Mouse (Mus musculus) thymus, adult 2 months (tissue): ENCODE measurements around the gene Gatad2b. TPM values are rescaled to one million over a fixed set of nuclear protein-coding genes. Genes with fewer than 3 reads are reported as not detected.
"Not testable (repeated sequence)": the region's sequence is repeated elsewhere in the genome, so short reads cannot be mapped to it uniquely, and the experiment has no call there.

Experiments
- DNase-seq: peaks from one replicate; pipeline ENCODE4 v3.0.0; 2021
- H3K27ac ChIP-seq: fragments of 200-500 bp; 2 replicates; pipeline ENCODE4 v1.5.1; 2012; ENCODE audit warnings: low read length, control low read depth; ENCODE audit not compliant: control insufficient read depth, insufficient read depth
- H3K27me3 ChIP-seq: fragments of 200-500 bp; 2 replicates; pipeline ENCODE4 v1.6.1; 2012; ENCODE audit warnings: mild to moderate bottlenecking, low read length, moderate library complexity, mixed read lengths; ENCODE audit not compliant: control insufficient read depth, insufficient read depth
- H3K36me3 ChIP-seq: fragments of 200-500 bp; 2 replicates; pipeline ENCODE4 v1.6.1; 2012; ENCODE audit warnings: mild to moderate bottlenecking, low read length, moderate library complexity; ENCODE audit not compliant: control insufficient read depth, insufficient read depth
- H3K4me1 ChIP-seq: fragments of 200-500 bp; replicated peaks from 2 replicates; pipeline ENCODE4 v1.6.1; 2012; ENCODE audit warnings: low read length; ENCODE audit not compliant: control insufficient read depth, insufficient read depth
- H3K4me3 ChIP-seq: fragments of 200-500 bp; 2 replicates; pipeline ENCODE4 v1.5.1; 2012; ENCODE audit warnings: mild to moderate bottlenecking, low read length, control low read depth, moderate library complexity; ENCODE audit not compliant: control insufficient read depth, insufficient read depth
- CTCF ChIP-seq: fragments of 200-500 bp; IDR thresholded peaks from 2 replicates; pipeline ENCODE4 v1.5.1; 2012; ENCODE audit warnings: mild to moderate bottlenecking, control low read depth, low read length, moderate library complexity, borderline replicate concordance; ENCODE audit not compliant: control insufficient read depth, poor library complexity, insufficient read depth; ENCODE audit errors: extremely low read depth
- POLR2A ChIP-seq: fragments of 200-500 bp; IDR thresholded peaks from 2 replicates; pipeline ENCODE4 v1.6.1; 2012; ENCODE audit warnings: mild to moderate bottlenecking, low read length, control low read depth, moderate library complexity; ENCODE audit not compliant: control insufficient read depth, poor library complexity, insufficient read depth; ENCODE audit errors: extremely low read depth
- WGBS: fragments of 180-500 bp; shearing (Covaris S2); methylation state at CpG from one replicate; pipeline ENCODE4 v1.1.7; 2018; 5-methylcytosine and 5-hydroxymethylcytosine counted together
- polyA plus RNA-seq: library from polyadenylated mRNA; depleted of rRNA; stranded (reverse); fragments of >200 nt; gene quantifications from 2 replicates; pipeline ENCODE4 v1.2.3, GENCODE M21; 2012

Gene Gatad2b
- polyA plus RNA-seq, 1 experiment, result 69.8 TPM

GRCm38 (mm10) chr3:90314241-90314640, 21.3 kb downstream of the Gatad2b start:
- Histone ChIP-seq H3K27me3 (no peaks in the 10 kb centered on the region), H3K4me1 (no peaks in the 10 kb centered on the region), H3K36me3 (no peaks in the 10 kb centered on the region), H3K27ac (no peak overlapping the region), H3K4me3 (no peak overlapping the region)
- no peak for DNase-seq
- TF ChIP-seq POLR2A, result no peak
- TF ChIP-seq CTCF, result no peak

GRCm38 (mm10) chr3:90322289-90322688, 29.3 kb downstream of the Gatad2b start:
- Histone ChIP-seq H3K4me3 (no peak overlapping the region), H3K27ac (no peak overlapping the region)

GRCm38 (mm10) chr3:90323119-90323518, 30.1 kb downstream of the Gatad2b start:
- WGBS, result 36% methylated on average over 5 of the region's 5 CpGs
- H3K27ac ChIP-seq, result no peak overlapping the region
- H3K36me3 ChIP-seq, result no peaks in the 10 kb centered on the region
- H3K4me3 ChIP-seq, result no peak overlapping the region
- peak; percentile 33 for DNase-seq
- H3K4me1 ChIP-seq, result peaks cover 2% of the 10 kb centered on the region
- no peaks in the 10 kb centered on the region for H3K27me3 ChIP-seq
- TF ChIP-seq POLR2A (no peak), CTCF (no peak)

More at GRCm38 (mm10) chr3:90322289-90322688, 29.3 kb downstream of the Gatad2b start:
- 26% methylated on average over 6 of the region's 6 CpGs for WGBS
- Histone ChIP-seq H3K27me3 (no peaks in the 10 kb centered on the region), H3K4me1 (peaks cover 2% of the 10 kb centered on the region), H3K36me3 (no peaks in the 10 kb centered on the region)
- no peak for TF ChIP-seq CTCF
- TF ChIP-seq POLR2A, result no peak
- DNase-seq, result no peak

GRCm38 (mm10) chr3:90332485-90332884, 39.5 kb downstream of the Gatad2b start:
- 95% methylated on average over 5 of the region's 5 CpGs for WGBS
- H3K36me3 ChIP-seq, result no peaks in the 10 kb centered on the region
- no peak overlapping the region for H3K4me3 ChIP-seq
- no peak for TF ChIP-seq CTCF
- no peaks in the 10 kb centered on the region for H3K27me3 ChIP-seq
- H3K27ac ChIP-seq, result no peak overlapping the region
- H3K4me1 ChIP-seq, result no peaks in the 10 kb centered on the region
- no peak for DNase-seq

GRCm38 (mm10) chr3:90335517-90335916, 42.5 kb downstream of the Gatad2b start:
- DNase-seq, result no peak
- no peaks in the 10 kb centered on the region for H3K36me3 ChIP-seq
- no peaks in the 10 kb centered on the region for H3K27me3 ChIP-seq
- TF ChIP-seq CTCF (no peak), POLR2A (no peak)
- H3K4me3 ChIP-seq, result no peak overlapping the region
- no peak overlapping the region for H3K27ac ChIP-seq
- no peaks in the 10 kb centered on the region for H3K4me1 ChIP-seq

GRCm38 (mm10) chr3:90338190-90338589, 45.2 kb downstream of the Gatad2b start:
- no peak overlapping the region for H3K27ac ChIP-seq
- DNase-seq, result no peak
- no peaks in the 10 kb centered on the region for H3K4me1 ChIP-seq
- no peak for TF ChIP-seq CTCF
- TF ChIP-seq POLR2A, result no peak
- H3K27me3 ChIP-seq, result no peaks in the 10 kb centered on the region
- 95% methylated on average over 3 of the region's 3 CpGs for WGBS
- no peak overlapping the region for H3K4me3 ChIP-seq
- H3K36me3 ChIP-seq, result peaks cover 11% of the 10 kb centered on the region

GRCm38 (mm10) chr3:90340177-90340576, 47.2 kb downstream of the Gatad2b start:
- Histone ChIP-seq H3K36me3 (peaks cover 20% of the 10 kb centered on the region), H3K4me3 (no peak overlapping the region), H3K27me3 (no peaks in the 10 kb centered on the region), H3K4me1 (no peaks in the 10 kb centered on the region), H3K27ac (no peak overlapping the region)
- no peak for DNase-seq
- no peak for TF ChIP-seq POLR2A
- no peak for TF ChIP-seq CTCF

- H3K4me1 ChIP-seq, H3K27ac ChIP-seq, H3K27me3 ChIP-seq, H3K4me3 ChIP-seq: not testable (repeated sequence)
- peak; percentile 20 for DNase-seq
- peaks cover 33% of the 10 kb centered on the region for H3K36me3 ChIP-seq
- WGBS, result 93% methylated on average over 2 of the region's 2 CpGs
These were observed 49.9 kb downstream of the Gatad2b start for GRCm38 (mm10) chr3:90342853-90343252.
